Mouse (Mus musculus) adrenal gland, postnatal 14 days (tissue): ENCODE data around the gene Prdm15. TPM values are rescaled to one million over a fixed set of nuclear protein-coding genes. Genes with fewer than 3 reads are reported as not detected.

ENCODE experiments used
- DNase-seq: peaks from one replicate; pipeline ENCODE4 v3.0.0; 2021; ENCODE audit warnings: mixed read lengths
- microRNA-seq, 2 experiments: library from miRNA; unstranded; fragments of <30 nt; microRNA quantifications; one replicate each; pipeline ENCODE4 v1.2.0; 2021
- total RNA-seq: library from RNA; stranded (reverse); gene quantifications from 2 replicates; pipeline ENCODE4 v1.2.3, GENCODE M21; 2021

Prdm15 gene
- total RNA-seq, 1 experiment from 2014 or later, result 9.7 TPM

GRCm38 (mm10) chr16:97751884-97752283, 99.8 kb downstream of the Prdm15 start:
- DNase-seq, result peak; percentile 90

DNA sequence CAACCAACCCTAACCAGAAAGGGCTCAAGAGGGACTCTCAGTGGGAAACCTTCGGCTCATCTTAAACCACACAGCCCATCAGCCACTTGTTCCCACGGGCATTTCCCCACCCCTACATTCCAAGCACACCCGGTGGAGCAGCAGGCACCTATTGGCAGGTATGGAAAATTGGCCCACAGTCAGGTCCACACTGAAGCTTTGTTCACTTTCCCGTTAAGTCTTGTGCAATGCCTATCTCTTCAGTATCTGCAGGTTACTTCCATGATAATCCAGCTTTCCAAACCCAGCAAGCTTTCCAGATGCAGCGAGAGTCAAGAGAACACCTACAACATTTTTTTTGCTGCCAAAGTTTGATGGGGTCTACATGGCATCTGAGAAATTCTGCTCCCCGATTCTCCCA, 103.2 kb downstream of the Prdm15 start:
- DNase-seq, result no peak

Small RNAs within 50 kb of the gene (microRNA-seq; reads per million reads assigned to microRNA genes)
- 0.38 to 0.43 reads per million in 2 experiments for gene Mir6964

Other genes starting within 250 kb of the Prdm15 start
- 0.56 and 1.7 TPM in 2 replicates for gene Tmprss2, start 240.7 kb downstream of the Prdm15 start, total RNA-seq
- gene Ripk4, start 88.1 kb downstream of the Prdm15 start, total RNA-seq, result 0.70 and 1.0 TPM in 2 replicates
- gene C2cd2, start 110.7 kb upstream of the Prdm15 start, total RNA-seq, result 27.3 and 38.2 TPM in 2 replicates
- gene Zbtb21, start 110.8 kb upstream of the Prdm15 start, total RNA-seq, result 25.9 and 30.6 TPM in 2 replicates
- gene B230307C23Rik, start 145.5 kb upstream of the Prdm15 start, total RNA-seq, result 36.7 and 38.6 TPM in 2 replicates
- 7.0 and 8.1 TPM in 2 replicates for gene A630089N07Rik, start 230.6 kb upstream of the Prdm15 start, total RNA-seq